Mouse (Mus musculus) MEL (cell line): Measurements from ENCODE around the gene Lzts2. TPM values are rescaled to one million over a fixed set of nuclear protein-coding genes. Genes with fewer than 3 reads are reported as not detected.
A peak's percentile ranks its signal among the peaks of the same experiment; 100 is the strongest.

ENCODE experiments used
- DNase-seq: peaks from one replicate; pipeline ENCODE4 v3.0.0; 2011; ENCODE audit warnings: low read depth, low spot score
- H3K27ac ChIP-seq: 2 replicates; pipeline ENCODE4 v1.5.1; 2012; ENCODE audit warnings: low read depth, mild to moderate bottlenecking, control low read depth, low read length, moderate library complexity; ENCODE audit not compliant: control insufficient read depth
- H3K27me3 ChIP-seq, 2 experiments: fragments of 150-350 bp in 1 of 2; sonication (generic) in 1 of 2; 2 replicates each; pipeline ENCODE4 v1.6.1; 2012; ENCODE audit warnings: low read length in 2 of 2, mild to moderate bottlenecking in 2 of 2, improper control_type of control experiment in 1 of 2, moderate library complexity in 1 of 2; ENCODE audit not compliant: insufficient read depth in 2 of 2, control insufficient read depth in 1 of 2
- H3K36me3 ChIP-seq, 2 experiments: 2 replicates each; pipeline ENCODE4 v1.6.1; 2012 to 2014; ENCODE audit warnings: low read length in 2 of 2, improper control_type of control experiment in 1 of 2, inconsistent platforms in 1 of 2, mild to moderate bottlenecking in 1 of 2; ENCODE audit not compliant: insufficient read depth in 2 of 2, control insufficient read depth in 1 of 2
- H3K4me1 ChIP-seq, 2 experiments: fragments of 150-350 bp in 1 of 2; sonication (generic) in 1 of 2; 2 replicates each; pipeline ENCODE4 v1.6.1; 2012; ENCODE audit warnings: low read length in 2 of 2, improper control_type of control experiment in 1 of 2, mild to moderate bottlenecking in 1 of 2; ENCODE audit not compliant: insufficient read depth in 2 of 2, control insufficient read depth in 1 of 2
- H3K4me3 ChIP-seq, 2 experiments: fragments of 150-350 bp in 1 of 2; sonication (generic) in 1 of 2; 2 replicates each; pipeline ENCODE4 v1.5.1; 2012; ENCODE audit warnings: low read depth in 2 of 2, low read length in 2 of 2, mild to moderate bottlenecking in 2 of 2, moderate library complexity in 2 of 2, control low read depth in 1 of 2, improper control_type of control experiment in 1 of 2; ENCODE audit not compliant: control insufficient read depth in 1 of 2, insufficient read depth in 1 of 2
- H3K79me2 ChIP-seq: 2 replicates; pipeline ENCODE4 v1.6.1; 2012; ENCODE audit warnings: mild to moderate bottlenecking, low read length, moderate library complexity; ENCODE audit not compliant: control insufficient read depth, poor library complexity, insufficient read depth
- H3K9ac ChIP-seq: 2 replicates; pipeline ENCODE4 v1.6.1; 2012; ENCODE audit warnings: low read depth, mild to moderate bottlenecking, control low read depth, low read length, moderate library complexity; ENCODE audit not compliant: control insufficient read depth, poor library complexity, severe bottlenecking
- H3K9me3 ChIP-seq: fragments of 150-350 bp; sonication (generic); replicated peaks from 2 replicates; pipeline ENCODE4 v1.6.1; 2012; ENCODE audit warnings: mild to moderate bottlenecking, low read length, improper control_type of control experiment, moderate library complexity; ENCODE audit not compliant: insufficient read depth
- CHD2 ChIP-seq: IDR thresholded peaks from 2 replicates; pipeline ENCODE4 v1.6.1; 2011; ENCODE audit warnings: low read length, improper control_type of control experiment
- CTCF ChIP-seq, 3 experiments: IDR thresholded peaks in 2 of 3; conservative IDR thresholded peaks in 1 of 3; 2 replicates each; pipeline ENCODE4 v1.5.1; 2011 to 2012; ENCODE audit warnings: low read length in 3 of 3, low read depth in 2 of 3, mild to moderate bottlenecking in 2 of 3, improper control_type of control experiment in 1 of 3, inconsistent platforms in 1 of 3, mixed read lengths in 1 of 3, moderate library complexity in 1 of 3; ENCODE audit not compliant: control insufficient read depth in 1 of 3, insufficient read depth in 1 of 3, poor library complexity in 1 of 3, severe bottlenecking in 1 of 3
- E2F4 ChIP-seq: IDR thresholded peaks from 2 replicates; pipeline ENCODE4 v1.6.1; 2011; ENCODE audit warnings: low read depth, low read length, improper control_type of control experiment, borderline replicate concordance
- ETS1 ChIP-seq: IDR thresholded peaks from 2 replicates; pipeline ENCODE4 v1.6.1; 2012; ENCODE audit warnings: low read depth, mild to moderate bottlenecking, inconsistent platforms, low read length, improper control_type of control experiment, moderate library complexity
- GABPA ChIP-seq: IDR thresholded peaks from 2 replicates; pipeline ENCODE4 v1.6.1; 2012; ENCODE audit warnings: low read depth, mild to moderate bottlenecking, inconsistent platforms, low read length, improper control_type of control experiment, moderate library complexity
- HCFC1 ChIP-seq: IDR thresholded peaks from 2 replicates; pipeline ENCODE4 v1.6.1; 2012; ENCODE audit warnings: low read depth, mild to moderate bottlenecking, inconsistent platforms, low read length, improper control_type of control experiment, moderate library complexity
- KAT2A ChIP-seq: conservative IDR thresholded peaks from 2 replicates; pipeline ENCODE4 v1.6.1; 2012; ENCODE audit warnings: low read depth, low read length, improper control_type of control experiment, inconsistent platforms
- MAX ChIP-seq: IDR thresholded peaks from 2 replicates; pipeline ENCODE4 v1.6.1; 2011; ENCODE audit warnings: low read length, improper control_type of control experiment
- MAZ ChIP-seq: IDR thresholded peaks from 2 replicates; pipeline ENCODE4 v1.6.1; 2012; ENCODE audit warnings: low read depth, mild to moderate bottlenecking, inconsistent platforms, low read length, improper control_type of control experiment
- MEF2A ChIP-seq: IDR thresholded peaks from 2 replicates; pipeline ENCODE4 v1.6.1; 2014; ENCODE audit warnings: low read depth, mild to moderate bottlenecking, inconsistent platforms, low read length, improper control_type of control experiment; ENCODE audit not compliant: poor library complexity, insufficient replicate concordance, severe bottlenecking; ENCODE audit errors: extremely low read depth
- NELFE ChIP-seq: IDR thresholded peaks from 2 replicates; pipeline ENCODE4 v1.6.1; 2011; ENCODE audit warnings: low read depth, low read length, improper control_type of control experiment
- NRF1 ChIP-seq: IDR thresholded peaks from 2 replicates; pipeline ENCODE4 v1.6.1; 2014; ENCODE audit warnings: low read depth, mild to moderate bottlenecking, inconsistent platforms, low read length, improper control_type of control experiment, moderate library complexity; ENCODE audit not compliant: poor library complexity, insufficient read depth, severe bottlenecking
- RAD21 ChIP-seq: IDR thresholded peaks from 2 replicates; pipeline ENCODE4 v1.6.1; 2011; ENCODE audit warnings: mild to moderate bottlenecking, low read depth, low read length, improper control_type of control experiment
- RCOR1 ChIP-seq: IDR thresholded peaks from 2 replicates; pipeline ENCODE4 v1.6.1; 2012; ENCODE audit warnings: low read depth, mild to moderate bottlenecking, inconsistent platforms, low read length, improper control_type of control experiment
- SIN3A ChIP-seq: IDR thresholded peaks from 2 replicates; pipeline ENCODE4 v1.6.1; 2012; ENCODE audit warnings: low read length, improper control_type of control experiment, inconsistent platforms
- SMC3 ChIP-seq: IDR thresholded peaks from 2 replicates; pipeline ENCODE4 v1.6.1; 2011; ENCODE audit warnings: low read depth, low read length, improper control_type of control experiment
- TAL1 ChIP-seq: IDR thresholded peaks from 2 replicates; pipeline ENCODE4 v1.6.1; 2012; ENCODE audit warnings: mild to moderate bottlenecking, inconsistent platforms, low read length, moderate library complexity, mixed read lengths
- USF2 ChIP-seq, 2 experiments: IDR thresholded peaks; 2 replicates each; pipeline ENCODE4 v1.6.1; 2011 to 2012; ENCODE audit warnings: improper control_type of control experiment in 2 of 2, low read length in 2 of 2, borderline replicate concordance in 1 of 2, inconsistent platforms in 1 of 2, low read depth in 1 of 2, mild to moderate bottlenecking in 1 of 2; ENCODE audit not compliant: insufficient read depth in 1 of 2
- ZC3H11A ChIP-seq: IDR thresholded peaks from 2 replicates; pipeline ENCODE4 v1.6.1; 2012; ENCODE audit warnings: low read depth, mild to moderate bottlenecking, inconsistent platforms, low read length, improper control_type of control experiment
- ZMIZ1 ChIP-seq: IDR thresholded peaks from 2 replicates; pipeline ENCODE4 v1.6.1; 2012; ENCODE audit warnings: low read depth, mild to moderate bottlenecking, inconsistent platforms, low read length, improper control_type of control experiment, moderate library complexity
- polyA plus RNA-seq, 2 experiments: library from polyadenylated mRNA; stranded (reverse) in 1 of 2; unstranded in 1 of 2; fragments of >175 nt in 1 of 2; fragments of >200 nt in 1 of 2; gene quantifications; 2 replicates each; pipeline versions ENCODE4 v1.2.1 to v1.2.4; 2012; ENCODE audit warnings: low replicate concordance in 2 of 2, low read depth in 1 of 2; ENCODE audit not compliant: insufficient read length in 2 of 2, insufficient read depth in 1 of 2, missing spikeins in 1 of 2
- total RNA-seq: library from RNA; depleted of rRNA; stranded (reverse); fragments of 300-350 nt; gene quantifications from 2 replicates; pipeline ENCODE4 v1.2.3, GENCODE M21; 2012

The Lzts2 gene
- total and polyA plus RNA-seq, 3 experiments = 4.0 to 13.1 TPM; not detected in 1

GRCm38 (mm10) chr19:45016341-45017215, 2.4 kb downstream of the Lzts2 start (continued):
- TF ChIP-seq NRF1 (no peak), SMC3 (no peak), KAT2A (no peak), ZC3H11A (no peak), MAX (peak; percentile 81), TAL1 (no peak), NELFE (no peak), ZMIZ1 (0 out of 2 replicates have a peak, but pooled peaks have one; percentile 17), MEF2A (peak; percentile 71; the same call in 1 of the 2 replicates)

DNA sequence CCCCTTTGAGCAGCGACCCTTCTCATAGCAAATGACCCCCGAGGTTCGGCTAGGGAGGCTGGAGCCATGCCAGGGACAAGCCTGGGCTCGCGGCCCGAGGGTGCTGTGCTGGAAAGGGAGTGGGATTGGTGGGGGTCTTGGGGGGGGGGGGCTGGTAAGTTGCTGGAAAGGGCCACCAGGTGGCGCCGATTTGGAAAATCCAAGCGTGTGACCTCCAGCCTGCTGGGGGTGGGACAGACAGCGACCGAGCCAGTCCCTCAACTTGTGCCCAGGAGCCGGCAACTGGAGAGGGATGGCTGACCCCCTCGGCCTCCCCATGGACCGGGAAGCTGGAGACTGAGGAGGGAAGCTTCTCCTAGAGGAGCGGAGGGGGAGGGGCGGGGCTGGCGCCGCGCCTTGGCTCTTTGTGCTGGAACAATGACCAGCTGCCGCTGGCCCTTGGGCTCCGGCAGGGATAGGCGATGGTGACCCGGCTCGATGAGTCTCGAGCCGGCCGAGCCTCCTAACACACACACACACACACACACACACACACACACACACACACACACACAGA, 3.1 kb downstream of the Lzts2 start:
- no peaks in the 10 kb centered on the region for H3K27me3 ChIP-seq
- H3K4me3 ChIP-seq = peak overlapping the region; percentile 54 to 93
- no peaks in the 10 kb centered on the region; the same call in 1 of the 2 replicates for H3K79me2 ChIP-seq
- peaks cover 0 to 7% of the 10 kb centered on the region in 2 experiments; a peak in 2 of 4 replicates for H3K36me3 ChIP-seq
- TF ChIP-seq USF2 (IDR thresholded peaks at IDR 0.05; ENCODE audit: borderline replicate concordance in 1 of 2, insufficient read depth in 1 of 2, low read depth in 1 of 2, low read length in 2 of 2) (no peak), E2F4 (no peak), RAD21 (no peak; the same call in 1 of the 2 replicates), CTCF (IDR thresholded peaks at IDR 0.05 in 2 of 3, conservative IDR thresholded peaks at IDR 0.05 in 1 of 3; ENCODE audit: control insufficient read depth in 1 of 3, insufficient read depth in 1 of 3, low read depth in 2 of 3, low read length in 3 of 3, poor library complexity in 1 of 3, severe bottlenecking in 1 of 3) (peak in 2 of 3 experiments; percentile 52 to 81; a peak in 5 of 6 replicates), SMC3 (peak; percentile 38), MAZ (peak; percentile 83; the same call in 1 of the 2 replicates), GABPA (no peak), HCFC1 (0 out of 2 replicates have a peak, but pooled peaks have one; percentile 16), ZC3H11A (peak; percentile 11; the same call in 1 of the 2 replicates), CHD2 (no peak), SIN3A (0 out of 2 replicates have a peak, but pooled peaks have one; percentile 9), ETS1 (peak; percentile 20; the same call in 1 of the 2 replicates), RCOR1 (no peak)
- TF ChIP-seq, all 39 proteins: peak for 7
- DNase-seq = peak; percentile 78
- peaks cover 6 to 12% of the 10 kb centered on the region in 2 experiments for H3K4me1 ChIP-seq
- no peaks in the 10 kb centered on the region for H3K9me3 ChIP-seq
- peak overlapping the region; percentile 57 for H3K9ac ChIP-seq
- H3K27ac ChIP-seq = peak overlapping the region; percentile 58
